Mouse (Mus musculus): Measurements from ENCODE around the gene Coro1b. TPM values are rescaled to one million over a fixed set of nuclear protein-coding genes. Genes with fewer than 3 reads are reported as not detected.

Coro1b gene
- total and polyA plus RNA-seq, 3 experiments, result 179 to 265 (median 194) TPM

GRCm38 (mm10) chr19:4151898-4152297 lies 3.5 kb downstream of the Coro1b start:
- H3K36me3 ChIP-seq (replicated peaks in 1 of 2; ENCODE audit: control insufficient read depth in 1 of 2, insufficient read depth in 1 of 2, low read length in 1 of 2), result peaks cover 39 to 59% of the 10 kb centered on the region in 2 experiments
- DNase-seq (ENCODE audit: extremely low read depth), result no peak
- peaks cover 42 to 69% of the 10 kb centered on the region in 2 experiments for H3K4me1 ChIP-seq (ENCODE audit: control insufficient read depth in 1 of 2, insufficient read depth in 2 of 2)
- H3K27ac ChIP-seq (ENCODE audit: insufficient read depth, low read depth), result peak overlapping the region; percentile 5; the same call in 1 of the 2 replicates
- no peaks in the 10 kb centered on the region for H3K27me3 ChIP-seq (replicated peaks)
- H3K79me2 ChIP-seq (replicated peaks; ENCODE audit: control insufficient read depth, extremely low read depth, insufficient read depth, poor library complexity, severe bottlenecking), result peaks cover 35% of the 10 kb centered on the region
- dilution Hi-C loops (cut with MboI; ENCODE audit: extremely low pct_ligation_motif_present, extremely low pct_unique_long_range_greater_than_20kb, low sequenced_read_pairs) (no loop called here), in situ Hi-C loops (cut with MboI; ENCODE audit: low pct_ligation_motif_present, low pct_unique_long_range_greater_than_20kb, low sequenced_read_pairs) (no loop called here)
- TF ChIP-seq POLR2A (IDR thresholded peaks at IDR 0.05; ENCODE audit: low read depth, low read length) (no peak; the same call in 1 of the 2 replicates), KAT2A (IDR thresholded peaks at IDR 0.05; ENCODE audit: insufficient replicate concordance, low read length) (no peak), SMC3 (IDR thresholded peaks at IDR 0.05; ENCODE audit: low read depth, low read length) (no peak), CHD1 (IDR thresholded peaks at IDR 0.05; ENCODE audit: low read depth, low read length) (no peak)
- no peaks in the 10 kb centered on the region for H3K9me3 ChIP-seq (replicated peaks; ENCODE audit: low read length)
- no peak overlapping the region for H3K4me2 ChIP-seq (ENCODE audit: insufficient read depth, low read depth, poor library complexity, severe bottlenecking)
- H3K9ac ChIP-seq (ENCODE audit: insufficient read depth, low read depth), result no peak overlapping the region
- H3K4me3 ChIP-seq (replicated peaks in 1 of 3; ENCODE audit: low read depth in 2 of 3, low read length in 2 of 3, poor library complexity in 1 of 3), result no peak overlapping the region

- Histone ChIP-seq H3K9me3 (replicated peaks; ENCODE audit: low read length) (no peaks in the 10 kb centered on the region), H3K79me2 (replicated peaks; ENCODE audit: control insufficient read depth, extremely low read depth, insufficient read depth, poor library complexity, severe bottlenecking) (peaks cover 35% of the 10 kb centered on the region), H3K36me3 (replicated peaks in 1 of 2; ENCODE audit: control insufficient read depth in 1 of 2, insufficient read depth in 1 of 2, low read length in 1 of 2) (peaks cover 46 to 66% of the 10 kb centered on the region in 2 experiments), H3K27ac (ENCODE audit: insufficient read depth, low read depth) (peak overlapping the region; percentile 14; the same call in 1 of the 2 replicates), H3K9ac (ENCODE audit: insufficient read depth, low read depth) (no peak overlapping the region), H3K4me3 (replicated peaks in 1 of 3; ENCODE audit: low read depth in 2 of 3, low read length in 2 of 3, poor library complexity in 1 of 3) (no peak overlapping the region), H3K4me2 (ENCODE audit: insufficient read depth, low read depth, poor library complexity, severe bottlenecking) (no peak overlapping the region), H3K27me3 (replicated peaks) (no peaks in the 10 kb centered on the region), H3K4me1 (ENCODE audit: control insufficient read depth in 1 of 2, insufficient read depth in 2 of 2) (peaks cover 37 to 69% of the 10 kb centered on the region in 2 experiments)
- dilution Hi-C loops (cut with MboI; ENCODE audit: extremely low pct_ligation_motif_present, extremely low pct_unique_long_range_greater_than_20kb, low sequenced_read_pairs) (no loop called here), in situ Hi-C loops (cut with MboI; ENCODE audit: low pct_ligation_motif_present, low pct_unique_long_range_greater_than_20kb, low sequenced_read_pairs) (no loop called here)
- no peak for TF ChIP-seq ZKSCAN1 (IDR thresholded peaks at IDR 0.05; ENCODE audit: borderline replicate concordance, low read depth, low read length)
- no peak for TF ChIP-seq MYC (IDR thresholded peaks at IDR 0.05; ENCODE audit: low read depth, low read length)
- TF ChIP-seq ZMIZ1 (IDR thresholded peaks at IDR 0.05; ENCODE audit: low read depth, low read length), result no peak
- TF ChIP-seq JUND (conservative IDR thresholded peaks at IDR 0.05; ENCODE audit: low read depth, low read length), result no peak
- TF ChIP-seq PAX5 (IDR thresholded peaks at IDR 0.05; ENCODE audit: low read length), result no peak
- TF ChIP-seq EP300 (IDR thresholded peaks at IDR 0.05; ENCODE audit: low read length), result no peak
- no peak for TF ChIP-seq E2F4 (IDR thresholded peaks at IDR 0.05; ENCODE audit: insufficient replicate concordance, low read depth, low read length)
- no peak for TF ChIP-seq TBP (conservative IDR thresholded peaks at IDR 0.05; ENCODE audit: low read depth, low read length)
- no peak for DNase-seq (ENCODE audit: extremely low read depth)
Observed at GRCm38 (mm10) chr19:4152445-4153231, 4.2 kb downstream of the Coro1b start.

GRCm38 (mm10) chr19:4153232-4153654 lies 4.8 kb downstream of the Coro1b start, which contains the start of gene Ptprcap:
Gene Ptprcap, plus strand, starts transcription at chr19:4153604.
- Histone ChIP-seq H3K4me2 (ENCODE audit: insufficient read depth, low read depth, poor library complexity, severe bottlenecking) (peak within 1 kb of the TSS; percentile 52), H3K9ac (ENCODE audit: insufficient read depth, low read depth) (peak within 1 kb of the TSS; percentile 96), H3K27me3 (replicated peaks) (no peaks in the 10 kb centered on the region), H3K9me3 (replicated peaks; ENCODE audit: low read length) (no peaks in the 10 kb centered on the region), H3K4me1 (ENCODE audit: control insufficient read depth in 1 of 2, insufficient read depth in 2 of 2) (peaks cover 34 to 69% of the 10 kb centered on the region in 2 experiments), H3K4me3 (replicated peaks in 1 of 3; ENCODE audit: low read depth in 2 of 3, low read length in 2 of 3, poor library complexity in 1 of 3) (peak within 1 kb of the TSS; percentile 72 to 82 (median 73)), H3K27ac (ENCODE audit: insufficient read depth, low read depth) (peak within 1 kb of the TSS; percentile 90), H3K79me2 (replicated peaks; ENCODE audit: control insufficient read depth, extremely low read depth, insufficient read depth, poor library complexity, severe bottlenecking) (peaks cover 32% of the 10 kb centered on the region), H3K36me3 (replicated peaks in 1 of 2; ENCODE audit: control insufficient read depth in 1 of 2, insufficient read depth in 1 of 2, low read length in 1 of 2) (peaks cover 52 to 72% of the 10 kb centered on the region in 2 experiments)
- TF ChIP-seq JUND (conservative IDR thresholded peaks at IDR 0.05; ENCODE audit: low read depth, low read length), result no peak
- TF ChIP-seq TBP (conservative IDR thresholded peaks at IDR 0.05; ENCODE audit: low read depth, low read length), result no peak
- no peak for TF ChIP-seq PAX5 (IDR thresholded peaks at IDR 0.05; ENCODE audit: low read length)
- no peak for TF ChIP-seq USF2 (conservative IDR thresholded peaks at IDR 0.05; ENCODE audit: low read depth, low read length)
- TF ChIP-seq MXI1 (IDR thresholded peaks at IDR 0.05; ENCODE audit: low read depth, low read length), result no peak
- no peak for TF ChIP-seq NELFE (IDR thresholded peaks at IDR 0.05; ENCODE audit: low read depth, low read length)
- no peak for TF ChIP-seq MEF2A (IDR thresholded peaks at IDR 0.05; ENCODE audit: borderline replicate concordance, low read depth, low read length)
- in situ Hi-C loops (cut with MboI; ENCODE audit: low pct_ligation_motif_present, low pct_unique_long_range_greater_than_20kb, low sequenced_read_pairs), result no loop called here
- dilution Hi-C loops (cut with MboI; ENCODE audit: extremely low pct_ligation_motif_present, extremely low pct_unique_long_range_greater_than_20kb, low sequenced_read_pairs), result no loop called here
- no peak for DNase-seq (ENCODE audit: extremely low read depth)
